Mouse (Mus musculus): ENCODE measurements around the gene Endod1.

- TF ChIP-seq CTCF (IDR thresholded peaks at IDR 0.05; ENCODE audit: low read depth): no peak
- no peak for TF ChIP-seq EP300 (IDR thresholded peaks at IDR 0.05; ENCODE audit: low read depth)
Observed at GRCm38 (mm10) chr9:14304262-14304968, 76.9 kb downstream of the Endod1 start.

Data from heart, postnatal 0 days (tissue).